Mouse (Mus musculus) E14TG2a.4 (cell line): ENCODE measurements around the gene Slc9a9.

Experiments used
- CTCF ChIP-seq: conservative IDR thresholded peaks from 2 replicates; pipeline ENCODE4 v1.5.1; 2014; ENCODE audit warnings: low read length
- POU5F1 ChIP-seq: IDR thresholded peaks from 2 replicates; pipeline ENCODE4 v1.6.1; 2014; ENCODE audit warnings: low read length, borderline replicate concordance

DNA sequence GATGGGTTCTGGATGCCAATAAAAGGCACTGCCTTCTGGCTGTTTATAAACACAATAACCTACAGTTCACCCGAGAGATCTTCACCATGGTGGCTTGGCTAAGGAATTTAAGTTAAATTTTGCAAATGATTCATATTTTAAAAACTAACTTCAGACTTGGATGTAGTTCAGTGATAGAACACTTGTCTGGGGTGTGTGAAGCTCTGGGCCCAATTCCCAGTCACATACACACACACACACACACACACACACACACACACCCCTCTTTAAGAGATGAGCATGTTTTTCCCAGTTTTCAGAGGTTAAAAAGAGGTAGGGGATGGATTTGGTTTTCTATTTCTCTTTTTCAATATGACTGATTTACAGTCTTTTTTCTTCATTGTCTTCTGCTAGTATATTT, 15.9 kb downstream of the Slc9a9 start:
- no peak for TF ChIP-seq CTCF
- TF ChIP-seq POU5F1, result no peak
